Mouse (Mus musculus) hematopoietic stem cell, adult 5-6 weeks (primary cell): Measurements from ENCODE around the gene Faim. TPM values are rescaled to one million over a fixed set of nuclear protein-coding genes. Genes with fewer than 3 reads are reported as not detected.
A peak's percentile ranks its signal among the peaks of the same experiment; 100 is the strongest.

Source experiments
- ATAC-seq, 2 experiments: fragments of 125-278 bp in 1 of 2; replicated peaks in 1 of 2; 2 replicates each; pipeline ENCODE4 v1.8.0; 2016 to 2017; ENCODE audit warnings: inconsistent platforms in 2 of 2, mild to moderate bottlenecking in 2 of 2, moderate number of reproducible peaks in 2 of 2, low read depth in 1 of 2, moderate TSS enrichment in 1 of 2; ENCODE audit not compliant: low FRiP score in 2 of 2, poor library complexity in 2 of 2, severe bottlenecking in 2 of 2, insufficient read depth in 1 of 2, low TSS enrichment in 1 of 2
- total RNA-seq: library from RNA; stranded (forward); fragments of 172-1452, 232-1000 nt; gene quantifications from 2 replicates; pipeline ENCODE4 v1.2.3, GENCODE M21; 2017

Gene Faim
- 98.6 and 105 TPM in 2 replicates for total RNA-seq

DNA sequence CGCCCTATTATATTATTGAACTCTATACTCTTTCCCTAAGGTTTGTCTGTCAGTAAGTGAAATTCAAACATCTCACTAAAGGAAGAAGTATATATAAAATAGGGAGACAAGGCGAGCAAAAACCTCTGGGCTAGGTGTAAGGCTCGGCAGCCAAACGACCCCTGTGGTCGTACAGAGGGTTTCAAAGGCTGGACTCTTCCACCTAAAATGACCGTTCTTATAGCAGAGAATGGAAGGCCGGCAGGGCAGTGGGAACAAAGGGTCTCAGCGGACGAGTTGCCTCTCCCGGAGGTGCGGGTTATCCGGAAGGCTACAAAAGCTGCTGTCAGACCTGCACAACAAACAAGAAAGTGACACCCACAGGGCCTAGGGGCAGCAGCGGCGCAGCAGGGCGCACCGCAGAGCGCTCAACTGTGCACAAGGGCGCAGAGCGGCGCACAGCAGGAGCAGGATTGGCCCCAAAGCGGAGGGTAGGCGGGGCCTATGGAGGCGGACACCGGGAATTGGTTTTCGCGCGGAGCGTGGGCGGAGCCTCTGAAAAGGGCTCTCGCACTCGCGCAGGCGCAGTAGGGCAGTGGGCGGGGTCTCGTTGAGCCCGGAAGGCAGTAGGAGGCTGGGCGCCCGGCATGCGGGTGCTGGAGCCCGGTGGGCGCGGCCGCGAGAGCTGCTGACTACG, at the start of gene Faim:
Gene Faim, plus strand, starts transcription at position 574 of the 676 bp plus-strand sequence.
- ATAC-seq = peak; percentile 98 to 100

DNA sequence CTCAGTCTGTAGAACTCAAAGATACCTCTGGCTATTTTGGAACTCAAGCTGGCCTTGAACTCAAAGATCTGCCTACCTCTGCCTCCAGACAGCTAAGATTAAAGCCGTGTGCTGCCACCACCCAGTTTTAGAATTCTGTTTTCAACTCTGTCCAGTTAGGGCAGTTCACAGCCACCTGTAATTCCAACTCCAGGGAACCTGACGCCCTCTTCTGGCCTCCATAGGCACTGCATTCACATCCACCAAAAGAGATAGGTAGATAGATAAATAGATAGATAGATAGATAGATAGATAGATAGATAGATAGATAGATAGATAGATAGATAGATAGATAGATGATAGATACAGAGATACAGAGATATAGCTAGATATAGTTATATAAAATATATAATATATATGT, 46.9 kb upstream of the Faim start:
- ATAC-seq = no peak

DNA sequence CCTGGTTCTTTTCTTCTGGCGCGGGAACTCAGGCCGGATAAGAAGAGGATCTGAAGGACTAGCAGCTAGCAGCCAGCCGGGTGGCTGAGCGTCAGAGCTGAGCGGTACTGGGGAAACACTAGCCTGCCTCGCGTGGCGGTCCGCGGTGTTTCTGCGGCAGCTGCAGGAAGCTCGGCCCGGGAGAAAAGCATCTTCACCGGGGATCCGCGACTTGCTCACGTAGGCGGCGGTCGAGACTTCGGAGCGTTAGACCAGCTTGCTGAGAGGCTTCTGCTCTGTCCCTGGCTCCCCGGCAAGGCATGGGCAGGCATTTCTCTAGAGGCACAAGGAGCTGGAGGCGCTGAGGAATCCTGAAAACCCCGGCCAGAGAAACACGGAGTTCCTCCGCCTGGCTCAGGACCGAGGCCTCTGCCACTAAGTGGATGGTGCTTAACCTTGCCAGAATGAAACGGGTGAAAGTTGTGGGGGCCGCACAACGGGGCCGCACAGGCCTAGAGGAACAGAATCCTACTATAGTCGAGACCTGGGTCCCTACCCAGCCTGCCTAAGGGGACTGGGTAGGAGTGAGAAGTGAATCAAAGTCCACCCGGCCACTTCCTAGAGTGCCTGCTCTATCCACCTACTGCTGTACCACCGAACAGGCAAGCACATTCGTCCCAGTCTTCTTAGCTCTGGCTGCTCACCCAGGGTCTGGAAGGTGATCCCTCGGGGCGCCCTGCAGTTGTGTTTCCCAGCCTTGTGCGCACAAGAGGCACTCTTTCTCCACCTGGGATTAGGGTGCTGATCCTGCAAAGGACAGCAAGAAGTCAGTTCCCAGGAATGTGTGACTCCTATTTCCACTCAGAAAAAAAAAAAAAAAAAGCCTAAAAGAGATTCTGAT, 33.8 kb upstream of the Faim start:
- ATAC-seq = peak; percentile 35 to 36; a peak in 2 of 4 replicates

DNA sequence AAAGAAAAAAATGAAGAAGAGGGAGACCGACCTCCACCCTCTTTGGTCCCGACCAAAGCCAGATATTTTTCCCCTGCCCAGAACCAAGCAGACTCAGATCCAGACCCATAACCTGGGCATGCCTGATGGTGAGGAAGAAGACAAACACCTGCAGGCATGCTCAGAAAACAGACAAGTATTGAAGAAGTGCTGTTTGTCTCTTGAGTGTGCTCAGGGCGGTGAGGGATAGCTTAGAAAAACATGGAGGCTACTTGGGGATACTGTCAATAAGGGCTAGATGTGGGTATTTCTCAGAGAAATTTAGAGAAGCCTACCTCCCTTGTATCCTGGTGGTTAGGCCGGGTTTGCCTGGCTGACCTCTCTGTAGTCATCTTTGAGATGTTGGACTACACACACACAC, 32.9 kb upstream of the Faim start:
- ATAC-seq = no peak

DNA sequence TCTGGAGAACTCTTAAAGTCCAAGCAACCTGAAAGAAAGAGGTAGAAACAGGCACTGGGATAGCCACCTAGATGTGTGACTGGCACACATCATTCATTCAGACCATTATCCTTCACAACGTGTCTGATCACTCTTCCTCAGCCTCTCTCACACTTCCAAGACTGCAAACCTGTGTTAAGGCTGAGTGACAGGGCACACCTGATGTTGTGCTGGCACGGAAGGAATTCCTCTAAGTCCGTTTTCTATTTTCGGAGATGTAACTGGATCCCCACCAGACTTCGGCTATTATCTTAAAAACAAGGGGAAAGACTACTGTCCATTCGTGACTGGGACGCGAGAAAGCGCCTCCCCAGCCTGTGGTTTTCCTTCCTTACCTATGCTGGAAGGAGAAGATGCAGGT, 32.3 kb upstream of the Faim start:
- no peak for ATAC-seq

DNA sequence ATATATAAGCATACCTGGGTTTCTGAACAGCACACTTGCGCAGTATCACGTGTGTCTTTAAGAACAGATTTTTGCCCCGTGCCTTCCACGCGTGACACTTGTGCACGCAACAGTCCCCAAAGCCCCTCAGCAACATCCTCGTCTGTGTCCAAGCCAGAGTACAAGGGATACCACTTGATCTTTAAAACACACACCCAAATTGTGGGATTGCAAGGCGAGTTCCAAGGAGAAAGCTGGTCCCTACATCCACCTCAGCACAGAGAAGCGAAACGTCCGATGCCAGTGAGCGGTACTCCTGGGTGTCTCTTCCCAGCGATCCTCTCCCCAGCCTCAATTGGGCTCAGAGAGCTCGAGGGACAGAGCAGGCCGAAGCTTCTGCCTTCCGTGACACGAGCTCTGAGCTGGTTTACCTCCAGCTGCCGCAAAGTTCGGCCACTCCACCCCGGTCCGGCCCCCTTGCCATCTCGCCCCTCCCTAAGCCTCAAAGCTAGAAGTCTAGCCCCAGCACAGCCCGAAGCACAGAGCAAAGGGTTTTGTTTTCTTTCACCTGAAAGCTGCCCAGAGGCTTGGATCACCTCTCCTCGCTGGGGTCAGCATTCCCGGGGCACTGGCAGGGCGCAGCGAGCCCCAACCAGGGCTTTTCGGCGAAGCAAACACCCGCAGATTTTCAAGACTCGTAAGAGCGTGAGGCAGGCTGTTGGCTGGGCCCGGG, 31.6 kb upstream of the Faim start:
- ATAC-seq = no peak

DNA sequence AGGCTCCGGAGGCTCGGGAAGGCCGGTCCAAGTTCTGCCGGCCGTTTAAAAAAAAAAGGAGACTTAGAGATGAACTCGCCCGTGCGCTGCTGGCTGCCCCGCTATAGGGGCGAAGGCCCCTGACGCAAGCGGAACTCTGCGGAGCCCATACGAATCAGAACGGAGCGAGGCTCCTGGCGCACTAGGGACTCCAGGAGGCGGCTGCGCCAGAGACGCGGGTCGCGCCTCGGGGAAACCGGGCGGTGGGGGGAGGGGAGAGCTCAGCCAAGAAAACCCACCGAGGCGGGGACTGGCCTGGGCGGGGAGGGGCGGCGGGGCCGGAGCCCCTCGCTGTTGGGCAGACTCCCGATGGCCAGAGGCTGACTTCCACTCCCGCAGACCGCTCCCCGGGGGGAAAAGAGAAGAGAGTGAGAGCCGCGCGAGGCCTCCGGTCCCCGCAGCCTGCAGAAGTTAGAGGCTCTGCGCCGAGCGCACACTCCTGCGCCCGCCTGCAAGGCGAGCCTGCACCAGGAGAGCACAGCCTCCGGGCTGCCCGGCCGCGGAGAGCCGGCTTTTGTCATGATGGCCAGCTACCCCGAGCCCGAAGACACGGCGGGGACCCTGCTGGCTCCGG, 31.0 kb upstream of the Faim start, which contains the start of gene Foxl2:
Gene Foxl2, plus strand, starts transcription at position 186 of the 613 bp plus-strand sequence.
- ATAC-seq = no peak

DNA sequence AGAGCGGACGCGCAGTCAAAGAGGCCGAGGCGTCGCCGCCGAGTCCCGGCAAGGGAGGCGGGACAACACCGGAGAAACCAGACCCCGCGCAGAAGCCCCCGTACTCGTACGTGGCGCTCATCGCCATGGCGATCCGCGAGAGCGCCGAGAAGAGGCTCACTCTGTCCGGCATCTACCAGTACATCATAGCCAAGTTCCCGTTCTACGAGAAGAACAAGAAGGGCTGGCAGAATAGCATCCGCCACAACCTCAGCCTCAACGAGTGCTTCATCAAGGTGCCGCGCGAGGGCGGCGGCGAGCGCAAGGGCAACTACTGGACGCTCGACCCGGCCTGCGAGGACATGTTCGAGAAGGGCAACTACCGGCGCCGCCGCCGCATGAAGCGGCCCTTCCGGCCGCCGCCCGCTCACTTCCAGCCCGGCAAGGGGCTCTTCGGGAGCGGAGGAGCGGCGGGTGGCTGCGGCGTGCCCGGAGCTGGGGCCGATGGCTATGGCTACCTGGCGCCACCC, 30.4 kb upstream of the Faim start:
- ATAC-seq = no peak

DNA sequence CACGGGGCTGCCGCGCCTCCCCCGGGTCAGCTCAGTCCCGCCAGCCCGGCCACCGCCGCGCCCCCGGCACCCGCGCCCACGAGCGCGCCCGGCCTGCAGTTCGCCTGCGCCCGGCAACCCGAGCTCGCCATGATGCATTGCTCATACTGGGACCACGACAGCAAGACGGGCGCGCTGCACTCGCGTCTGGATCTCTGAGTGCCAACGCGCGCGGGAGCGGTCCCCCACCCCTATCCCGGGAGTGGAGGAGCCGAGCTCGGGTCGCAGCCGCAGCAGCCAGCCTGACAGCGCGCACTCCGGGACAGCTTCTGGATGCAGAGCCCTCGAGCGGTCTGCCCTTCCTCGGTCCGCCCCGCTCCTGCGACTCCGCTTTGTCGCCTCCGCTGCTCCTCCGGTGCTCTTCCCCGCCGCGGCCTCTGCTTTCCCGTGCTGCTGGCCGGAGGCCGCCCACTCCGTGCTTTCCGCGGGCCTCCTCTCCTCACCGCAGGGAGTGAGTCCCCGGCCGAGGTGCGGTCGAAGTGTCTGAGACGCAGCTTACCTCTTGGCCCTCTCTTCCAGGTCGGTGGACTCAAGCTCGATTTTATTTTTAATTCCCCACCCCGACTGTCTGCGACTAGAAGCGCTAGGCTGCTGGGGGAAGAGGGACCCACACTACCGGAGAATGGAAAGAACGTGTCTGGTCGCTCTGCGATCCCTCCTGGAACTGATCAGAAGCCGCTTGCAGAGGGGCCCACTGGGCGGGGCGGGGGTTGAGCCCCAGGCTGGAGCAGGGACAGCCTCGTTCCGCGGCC, 29.4 kb upstream of the Faim start:
- ATAC-seq = no peak

DNA sequence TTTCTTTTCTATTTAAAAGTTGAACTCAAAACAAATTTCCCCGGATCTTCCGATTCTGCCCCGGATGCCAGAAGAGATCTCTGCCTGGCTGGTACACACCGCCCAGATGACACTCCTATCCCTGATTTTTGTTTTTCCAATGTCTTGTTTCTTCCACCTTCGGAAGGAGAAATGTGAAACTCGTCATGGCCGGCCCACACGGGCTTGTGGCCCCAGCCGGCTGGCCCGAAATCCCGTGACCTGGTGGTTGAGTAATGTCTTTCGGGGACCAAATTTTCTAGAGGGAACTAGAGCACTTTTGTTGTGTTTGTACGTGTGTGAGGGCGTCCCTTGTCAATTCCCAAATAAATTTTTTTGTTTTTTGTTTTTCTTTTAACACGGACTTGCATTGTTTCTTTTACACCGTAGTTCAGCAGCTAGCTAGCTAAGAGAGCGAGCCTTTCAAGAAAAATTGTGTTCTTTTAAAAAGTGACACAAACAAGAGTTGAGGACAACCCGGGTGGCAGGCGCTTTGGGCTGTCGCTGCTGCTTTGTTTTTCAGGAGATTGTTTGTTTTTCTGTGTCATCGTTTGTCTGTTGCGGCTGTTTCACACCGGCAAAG, 28.3 kb upstream of the Faim start:
- ATAC-seq = no peak

DNA sequence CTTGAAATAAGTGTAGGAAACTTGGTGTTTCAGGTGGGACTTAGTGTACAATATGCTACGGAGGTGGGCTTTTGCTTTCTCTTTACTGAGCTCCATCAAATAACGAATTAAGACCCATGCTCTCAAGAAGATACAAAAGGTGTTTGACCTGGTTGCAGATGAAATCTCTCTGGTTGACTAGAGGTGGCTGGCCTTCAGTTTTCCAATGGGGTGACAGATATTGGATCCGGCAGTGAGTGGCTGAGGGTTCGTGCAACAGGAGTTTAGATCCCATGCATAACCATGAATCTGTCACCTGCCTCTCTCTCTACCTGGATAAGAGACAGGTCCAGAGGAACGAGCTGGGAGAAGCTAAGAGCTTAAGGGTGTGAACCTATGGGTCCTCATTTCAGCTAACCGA, 27.5 kb upstream of the Faim start:
- ATAC-seq = no peak

DNA sequence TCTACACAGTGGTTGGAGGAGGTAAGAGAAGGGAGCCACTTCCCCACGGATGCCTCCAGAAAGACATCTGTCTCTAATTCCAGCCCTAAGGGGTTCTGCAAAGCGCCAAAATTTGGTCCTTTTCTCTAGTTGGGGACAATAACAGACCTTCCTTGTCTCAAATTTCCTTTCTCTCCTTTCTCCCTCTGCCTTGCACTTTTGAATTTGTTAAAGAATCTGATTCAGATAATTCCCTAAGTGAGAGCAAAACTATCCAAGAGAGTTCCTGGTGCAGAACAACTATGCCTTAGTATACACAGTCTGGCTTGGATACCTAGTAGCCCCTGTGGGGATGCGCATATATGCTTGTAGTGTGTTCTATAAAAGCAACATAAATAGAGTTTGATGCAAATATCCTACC, 26.3 kb upstream of the Faim start:
- no peak for ATAC-seq

DNA sequence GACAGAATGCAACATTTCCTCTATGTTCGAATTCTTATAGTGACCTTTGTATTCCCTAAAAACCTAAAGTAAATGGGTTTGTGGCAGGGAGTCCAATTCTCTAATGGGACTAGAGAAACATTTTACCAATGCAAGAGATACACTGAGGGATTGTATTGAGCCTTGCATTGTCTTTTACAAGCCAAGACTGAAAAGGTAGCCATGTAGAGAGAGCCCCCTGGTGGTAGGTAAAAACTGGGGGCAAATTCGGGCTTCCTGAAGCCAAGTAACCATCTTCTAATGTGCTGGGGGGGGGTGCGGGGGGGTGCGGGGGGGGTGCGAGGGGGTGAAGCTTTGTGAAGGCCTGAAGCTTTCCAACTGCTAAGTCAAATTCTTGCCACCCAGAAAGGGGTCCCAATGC, 25.8 kb upstream of the Faim start:
- no peak for ATAC-seq

DNA sequence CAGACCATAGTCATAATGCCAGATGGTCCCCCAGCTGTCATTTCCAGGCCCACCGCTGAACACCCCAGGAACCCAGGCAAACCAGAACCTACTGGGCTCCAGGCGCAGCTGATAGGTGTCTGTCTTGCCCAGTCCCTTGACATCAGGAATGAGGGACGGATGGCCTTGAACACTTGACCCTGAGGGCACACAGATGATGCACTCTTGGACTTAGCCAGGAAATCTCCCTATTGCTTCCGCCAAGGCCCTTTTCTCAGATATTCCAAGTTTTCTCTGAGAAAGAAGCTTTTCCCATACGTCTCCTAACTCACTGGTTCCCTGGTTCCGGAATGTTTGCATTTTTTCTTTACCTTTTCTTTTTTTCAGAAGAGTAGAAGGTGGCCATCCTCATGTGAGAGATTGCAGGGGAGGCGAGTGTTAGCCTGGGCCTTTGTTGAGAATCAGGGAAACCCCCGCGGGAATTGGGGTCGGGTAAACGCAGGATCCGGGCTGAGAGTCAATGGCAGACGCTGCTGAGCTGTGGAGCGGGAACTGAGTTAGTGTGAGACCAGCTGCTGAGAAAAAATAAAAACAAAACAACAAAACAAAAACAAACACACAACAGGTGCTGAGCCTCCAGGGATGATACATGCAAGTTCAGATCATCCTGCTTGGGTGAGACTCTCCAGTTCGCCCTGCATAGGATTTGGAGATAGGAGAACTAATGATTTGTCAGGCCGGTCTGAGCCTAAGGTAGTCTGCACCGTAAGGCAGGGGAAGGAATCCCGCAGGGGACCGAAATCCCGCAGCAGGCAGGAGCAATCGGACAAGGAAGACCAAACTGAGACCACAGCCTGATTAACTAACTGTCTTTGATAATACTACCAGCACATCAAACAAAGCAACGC, 24.3 kb upstream of the Faim start:
- no peak for ATAC-seq

DNA sequence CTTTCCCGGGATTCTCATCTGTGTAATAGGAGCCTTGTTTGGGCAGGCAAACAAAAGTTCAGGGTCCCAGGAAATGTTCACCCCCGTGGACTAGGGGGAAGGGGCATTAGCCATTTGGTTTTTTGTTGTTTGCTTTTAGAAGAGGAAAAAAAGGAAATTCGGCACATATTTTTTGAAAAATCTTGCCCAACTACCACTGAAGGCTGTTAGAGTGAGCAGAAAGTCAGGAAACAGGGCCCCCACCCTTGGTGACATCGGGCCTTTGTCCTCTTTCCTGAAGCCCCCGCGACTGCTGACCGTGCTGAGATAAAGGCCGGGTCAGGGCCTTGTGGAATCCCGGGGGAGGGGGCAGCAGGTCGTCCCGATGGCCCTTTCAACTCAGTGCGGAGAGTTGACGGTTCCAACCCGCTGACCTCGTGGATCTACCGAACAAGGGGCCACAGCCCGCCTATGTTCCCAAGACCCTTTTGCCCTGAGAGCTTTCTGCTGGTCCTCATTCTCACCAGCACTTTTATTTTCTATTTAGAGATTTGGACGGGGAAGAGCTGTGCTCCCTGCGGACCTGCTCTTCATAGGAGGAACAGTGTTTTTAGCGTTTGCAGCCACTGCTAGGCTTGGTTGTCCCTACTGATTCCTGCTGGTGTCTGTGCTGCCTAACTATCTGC, 23.6 kb upstream of the Faim start:
- no peak for ATAC-seq
